Comparison of ENCODE assay signal across 10 mouse cellular contexts in genomic region chr10:80120146-80120545, GRCm38 (mm10). TPM values are rescaled to one million over a fixed set of nuclear protein-coding genes. Genes with fewer than 3 reads are reported as not detected.
DNase-seq lines count a peak whose midpoint lies in the region; ATAC-seq and TF ChIP-seq lines count a peak whose summit lies in the region.
"Had no signal": no experiment of that assay in that cellular context is flagged by ENCODE, and none has a peak within 500 bp of the region (broad histone marks: within the 10 kb centered on the region; RNA-seq: fewer than 3 reads in every experiment).

No protein-coding gene starts in this region.

- no peak overlapping the region for H3K4me3 ChIP-seq in heart, embryonic 14.5 days (ENCODE audit: control insufficient read depth in 1 of 2, insufficient read depth in 1 of 2, low read depth in 1 of 2, low read length in 2 of 2)
- H3K4me3 ChIP-seq in heart, adult 2 months = no peak overlapping the region
- no peak overlapping the region for H3K4me3 ChIP-seq in midbrain, embryonic 12.5 days
- no peak overlapping the region for H3K4me3 ChIP-seq in midbrain, embryonic 16.5 days (ENCODE audit: low read depth, low read length)
- H3K4me3 ChIP-seq in limb, embryonic 10.5 days = peak overlapping the region; percentile 6; the same call in 1 of the 2 replicates
- H3K4me3 ChIP-seq in neural tube, embryonic 15.5 days (replicated peaks) = no peak overlapping the region
- H3K4me3 ChIP-seq: forebrain, embryonic 15.5 days had no signal

- 0 out of 2 replicates have a peak overlapping the region, but pooled peaks have one; percentile 11 for H3K4me2 ChIP-seq in heart, embryonic 14.5 days (ENCODE audit: low read length)
- H3K4me2 ChIP-seq in midbrain, embryonic 12.5 days (replicated peaks) = no peak overlapping the region
- no peak overlapping the region for H3K4me2 ChIP-seq in midbrain, embryonic 16.5 days (ENCODE audit: low read length)
- H3K4me2 ChIP-seq in neural tube, embryonic 15.5 days = no peak overlapping the region
- H3K4me2 ChIP-seq: forebrain, embryonic 15.5 days had no signal

- no peak for TF ChIP-seq EP300 in heart, adult 2 months (IDR thresholded peaks at IDR 0.05; ENCODE audit: insufficient read depth, low read depth, low read length)

- DNase-seq in heart, adult 2 months = no peak
- DNase-seq in limb, embryonic 10.5 days (ENCODE audit: low spot score) = no peak
- DNase-seq in embryo, embryonic 10.5 days (ENCODE audit: low spot score) = no peak
- DNase-seq: cerebellum, adult 8-10 months had no signal

- peaks cover 10 to 36% of the 10 kb centered on the region in 2 experiments; a peak in 3 of 4 replicates for H3K4me1 ChIP-seq in heart, embryonic 14.5 days (ENCODE audit: control insufficient read depth in 2 of 2, insufficient read depth in 2 of 2, low read length in 2 of 2)
- H3K4me1 ChIP-seq in heart, adult 2 months (ENCODE audit: control insufficient read depth, insufficient read depth, low read length) = peaks cover 19% of the 10 kb centered on the region
- peaks cover 33% of the 10 kb centered on the region for H3K4me1 ChIP-seq in midbrain, embryonic 12.5 days
- peaks cover 29% of the 10 kb centered on the region for H3K4me1 ChIP-seq in midbrain, embryonic 16.5 days (ENCODE audit: control insufficient read depth, insufficient read depth, low read length)
- H3K4me1 ChIP-seq in limb, embryonic 10.5 days = peaks cover 39% of the 10 kb centered on the region
- peaks cover 43% of the 10 kb centered on the region for H3K4me1 ChIP-seq in neural tube, embryonic 15.5 days

- H3K27ac ChIP-seq in heart, embryonic 14.5 days (replicated peaks in 1 of 2; ENCODE audit: control insufficient read depth in 1 of 2, insufficient read depth in 1 of 2, low read depth in 2 of 2, low read length in 2 of 2) = 0 out of 4 replicates have a peak overlapping the region, but pooled peaks of 1 of the 2 experiments have one; percentile 12
- no peak overlapping the region for H3K27ac ChIP-seq in heart, adult 2 months
- H3K27ac ChIP-seq in midbrain, embryonic 12.5 days (replicated peaks) = no peak overlapping the region
- H3K27ac ChIP-seq in midbrain, embryonic 16.5 days (ENCODE audit: low read length) = no peak overlapping the region
- H3K27ac ChIP-seq in limb, embryonic 10.5 days = no peak overlapping the region
- no peak overlapping the region for H3K27ac ChIP-seq in neural tube, embryonic 15.5 days (replicated peaks)
- H3K27ac ChIP-seq: forebrain, embryonic 15.5 days had no signal

- WGBS in heart, embryonic 14.5 days = 18% methylated on average over 2 of the region's 2 CpGs
- 47% methylated on average over 2 of the region's 2 CpGs for WGBS in heart, adult 2 months
- 91% methylated on average over 2 of the region's 2 CpGs for WGBS in midbrain, embryonic 12.5 days
- 65% methylated on average over 2 of the region's 2 CpGs for WGBS in midbrain, embryonic 16.5 days
- WGBS in limb, embryonic 10.5 days = 86% methylated on average over 2 of the region's 2 CpGs
- WGBS in neural tube, embryonic 15.5 days = 73% methylated on average over 2 of the region's 2 CpGs

- no peaks in the 10 kb centered on the region for H3K27me3 ChIP-seq in heart, embryonic 14.5 days (ENCODE audit: control insufficient read depth, insufficient read depth, low read length)
- no peaks in the 10 kb centered on the region for H3K27me3 ChIP-seq in heart, adult 2 months (ENCODE audit: control insufficient read depth, insufficient read depth, low read length)
- no peaks in the 10 kb centered on the region for H3K27me3 ChIP-seq in midbrain, embryonic 12.5 days
- H3K27me3 ChIP-seq in midbrain, embryonic 16.5 days (ENCODE audit: control insufficient read depth, insufficient read depth, low read depth, low read length) = no peaks in the 10 kb centered on the region
- H3K27me3 ChIP-seq in limb, embryonic 10.5 days (ENCODE audit: low read depth, poor library complexity, severe bottlenecking) = no peaks in the 10 kb centered on the region
- no peaks in the 10 kb centered on the region for H3K27me3 ChIP-seq in neural tube, embryonic 15.5 days (replicated peaks)
- H3K27me3 ChIP-seq: forebrain, embryonic 15.5 days had no signal

- TF ChIP-seq CTCF in heart, adult 2 months (IDR thresholded peaks at IDR 0.05) = no peak

- intact Hi-C loops in heart, adult 2 months (cut with DNase I) = no loop called here

- peaks cover 15% of the 10 kb centered on the region for H3K79me2 ChIP-seq in heart, adult 2 months (replicated peaks; ENCODE audit: control insufficient read depth, insufficient read depth, low read length)

- H3K9me3 ChIP-seq in heart, embryonic 14.5 days (ENCODE audit: control insufficient read depth, low read length) = no peaks in the 10 kb centered on the region
- no peaks in the 10 kb centered on the region for H3K9me3 ChIP-seq in midbrain, embryonic 12.5 days
- H3K9me3 ChIP-seq in midbrain, embryonic 16.5 days (replicated peaks; ENCODE audit: control insufficient read depth, low read length, poor library complexity, severe bottlenecking) = no peaks in the 10 kb centered on the region
- no peaks in the 10 kb centered on the region for H3K9me3 ChIP-seq in limb, embryonic 10.5 days (replicated peaks)
- no peaks in the 10 kb centered on the region for H3K9me3 ChIP-seq in neural tube, embryonic 15.5 days (replicated peaks)
- H3K9me3 ChIP-seq: forebrain, embryonic 15.5 days had no signal

- peaks cover 56% of the 10 kb centered on the region for H3K36me3 ChIP-seq in heart, embryonic 14.5 days (ENCODE audit: control insufficient read depth, insufficient read depth, low read length)
- peaks cover 7% of the 10 kb centered on the region; the same call in 1 of the 2 replicates for H3K36me3 ChIP-seq in heart, adult 2 months (ENCODE audit: control insufficient read depth, insufficient read depth, low read length)
- peaks cover 44% of the 10 kb centered on the region for H3K36me3 ChIP-seq in midbrain, embryonic 12.5 days
- H3K36me3 ChIP-seq in midbrain, embryonic 16.5 days (ENCODE audit: control insufficient read depth, insufficient read depth, low read length) = peaks cover 5% of the 10 kb centered on the region; the same call in 1 of the 2 replicates
- H3K36me3 ChIP-seq in limb, embryonic 10.5 days = peaks cover 82% of the 10 kb centered on the region
- H3K36me3 ChIP-seq in neural tube, embryonic 15.5 days = peaks cover 22% of the 10 kb centered on the region; the same call in 1 of the 2 replicates

- no peak overlapping the region; the same call in 1 of the 2 replicates for H3K9ac ChIP-seq in heart, embryonic 14.5 days (ENCODE audit: low read length)
- no peak overlapping the region for H3K9ac ChIP-seq in heart, adult 2 months (ENCODE audit: low read depth, low read length)
- H3K9ac ChIP-seq in midbrain, embryonic 12.5 days (replicated peaks) = 0 out of 2 replicates have a peak overlapping the region, but pooled peaks have one; percentile 12
- no peak overlapping the region for H3K9ac ChIP-seq in midbrain, embryonic 16.5 days (ENCODE audit: low read depth, low read length)
- H3K9ac ChIP-seq in neural tube, embryonic 15.5 days (replicated peaks) = 0 out of 2 replicates have a peak overlapping the region, but pooled peaks have one; percentile 4
- H3K9ac ChIP-seq: forebrain, embryonic 15.5 days had no signal

- ATAC-seq in heart, embryonic 14.5 days (ENCODE audit: insufficient number of reproducible peaks, insufficient read depth, low FRiP score, low read depth) = no peak
- ATAC-seq in midbrain, embryonic 12.5 days (ENCODE audit: low FRiP score, low read depth) = no peak
- no peak for ATAC-seq in midbrain, embryonic 16.5 days
- no peak for ATAC-seq in neural tube, embryonic 15.5 days (ENCODE audit: low FRiP score)
- ATAC-seq: forebrain, embryonic 15.5 days; inflammation-experienced regulatory T-cells, adult 6 months had no signal

- TF ChIP-seq POLR2A in heart, adult 2 months (IDR thresholded peaks at IDR 0.05; ENCODE audit: insufficient read depth, low read depth, low read length) = no peak

RNA-seq across cellular contexts. Expression of gene Stk11, which starts 4.5 kb away (rescaled TPM):
- 14.6 and 17.7 TPM in 2 replicates for polyA plus RNA-seq in heart, embryonic 14.5 days (2014; fragmentation: Nextera tagmentation; extraction: Ambion mirVana)
- 100 to 1,000 TPM; 140 to 161 TPM for total RNA-seq in heart, adult 2 months (2021)
- polyA plus RNA-seq in heart, adult 2 months (2012; rRNA removed) = 127 and 144 TPM in 2 replicates
- polyA plus RNA-seq in midbrain, embryonic 12.5 days (2016; fragmentation: Nextera tagmentation; extraction: Ambion mirVana) = 16.7 and 20.3 TPM in 2 replicates
- 14.2 and 15.4 TPM in 2 replicates for polyA plus RNA-seq in midbrain, embryonic 16.5 days (2015; fragmentation: Nextera tagmentation; extraction: Ambion mirVana)
- 16.1 and 17.0 TPM in 2 replicates for polyA plus RNA-seq in limb, embryonic 10.5 days (2016; fragmentation: Nextera tagmentation; extraction: Ambion mirVana)
- polyA plus RNA-seq in neural tube, embryonic 15.5 days (2015; fragmentation: Nextera tagmentation; extraction: Ambion mirVana) = 16.9 and 17.3 TPM in 2 replicates

RNA-seq across cellular contexts. Expression of gene Sbno2, which starts 14.8 kb away (rescaled TPM):
- 9.5 and 9.6 TPM in 2 replicates for polyA plus RNA-seq in heart, embryonic 14.5 days (2014; fragmentation: Nextera tagmentation; extraction: Ambion mirVana)
- 10 to 100 TPM; 10.6 to 11.2 TPM for total RNA-seq in heart, adult 2 months (2021)
- polyA plus RNA-seq in heart, adult 2 months (2012; rRNA removed) = 16.9 and 18.0 TPM in 2 replicates
- polyA plus RNA-seq in midbrain, embryonic 12.5 days (2016; fragmentation: Nextera tagmentation; extraction: Ambion mirVana) = 14.7 and 15.7 TPM in 2 replicates
- polyA plus RNA-seq in midbrain, embryonic 16.5 days (2015; fragmentation: Nextera tagmentation; extraction: Ambion mirVana) = 11.6 and 12.5 TPM in 2 replicates
- 17.1 and 18.4 TPM in 2 replicates for polyA plus RNA-seq in limb, embryonic 10.5 days (2016; fragmentation: Nextera tagmentation; extraction: Ambion mirVana)
- polyA plus RNA-seq in neural tube, embryonic 15.5 days (2015; fragmentation: Nextera tagmentation; extraction: Ambion mirVana) = 11.7 and 12.8 TPM in 2 replicates

RNA-seq across cellular contexts. Expression of gene Atp5d, which starts 18.3 kb away (rescaled TPM):
- 988 and 1,015 TPM in 2 replicates for polyA plus RNA-seq in heart, embryonic 14.5 days (2014; fragmentation: Nextera tagmentation; extraction: Ambion mirVana)
- 1,000 to 10,000 TPM; 1,015 to 1,150 TPM for total RNA-seq in heart, adult 2 months (2021)
- polyA plus RNA-seq in heart, adult 2 months (2012; rRNA removed) = 1,139 and 1,938 TPM in 2 replicates
- 379 and 384 TPM in 2 replicates for polyA plus RNA-seq in midbrain, embryonic 12.5 days (2016; fragmentation: Nextera tagmentation; extraction: Ambion mirVana)
- 433 and 454 TPM in 2 replicates for polyA plus RNA-seq in midbrain, embryonic 16.5 days (2015; fragmentation: Nextera tagmentation; extraction: Ambion mirVana)
- 487 and 503 TPM in 2 replicates for polyA plus RNA-seq in limb, embryonic 10.5 days (2016; fragmentation: Nextera tagmentation; extraction: Ambion mirVana)
- polyA plus RNA-seq in neural tube, embryonic 15.5 days (2015; fragmentation: Nextera tagmentation; extraction: Ambion mirVana) = 553 and 558 TPM in 2 replicates

RNA-seq across cellular contexts. Expression of gene Cbarp, which starts 20.5 kb away (rescaled TPM):
- 1.6 and 2.6 TPM in 2 replicates for polyA plus RNA-seq in heart, embryonic 14.5 days (2014; fragmentation: Nextera tagmentation; extraction: Ambion mirVana)
- total RNA-seq in heart, adult 2 months (2021) = 1 to 10 TPM; 3.9 to 4.9 TPM
- polyA plus RNA-seq in heart, adult 2 months (2012; rRNA removed) = 3.0 and 4.3 TPM in 2 replicates
- polyA plus RNA-seq in midbrain, embryonic 12.5 days (2016; fragmentation: Nextera tagmentation; extraction: Ambion mirVana) = 19.3 and 20.0 TPM in 2 replicates
- 70.3 and 81.6 TPM in 2 replicates for polyA plus RNA-seq in midbrain, embryonic 16.5 days (2015; fragmentation: Nextera tagmentation; extraction: Ambion mirVana)
- 3.3 and 4.7 TPM in 2 replicates for polyA plus RNA-seq in limb, embryonic 10.5 days (2016; fragmentation: Nextera tagmentation; extraction: Ambion mirVana)
- 91.9 and 93.0 TPM in 2 replicates for polyA plus RNA-seq in neural tube, embryonic 15.5 days (2015; fragmentation: Nextera tagmentation; extraction: Ambion mirVana)

RNA-seq across cellular contexts. Expression of gene Midn, which starts 27.9 kb away (rescaled TPM):
- polyA plus RNA-seq in heart, embryonic 14.5 days (2014; fragmentation: Nextera tagmentation; extraction: Ambion mirVana) = 21.2 and 25.8 TPM in 2 replicates
- total RNA-seq in heart, adult 2 months (2021) = 100 to 1,000 TPM in 1 of 2 experiments, 10 to 100 TPM in 1; 96.2 to 102 TPM
- polyA plus RNA-seq in heart, adult 2 months (2012; rRNA removed) = 50.1 and 74.5 TPM in 2 replicates
- 41.7 and 46.4 TPM in 2 replicates for polyA plus RNA-seq in midbrain, embryonic 12.5 days (2016; fragmentation: Nextera tagmentation; extraction: Ambion mirVana)
- polyA plus RNA-seq in midbrain, embryonic 16.5 days (2015; fragmentation: Nextera tagmentation; extraction: Ambion mirVana) = 15.5 and 21.1 TPM in 2 replicates
- polyA plus RNA-seq in limb, embryonic 10.5 days (2016; fragmentation: Nextera tagmentation; extraction: Ambion mirVana) = 26.2 and 27.1 TPM in 2 replicates
- polyA plus RNA-seq in neural tube, embryonic 15.5 days (2015; fragmentation: Nextera tagmentation; extraction: Ambion mirVana) = 19.4 and 20.5 TPM in 2 replicates

Comparison
In these comparisons a context has a peak if more than half of its experiments do, and no peak if none do; other contexts are left out.
1. H3K9ac ChIP-seq: peak in midbrain, embryonic 12.5 days (single experiment) and neural tube, embryonic 15.5 days (single experiment); none in heart, embryonic 14.5 days (single experiment), heart, adult 2 months (single experiment) and midbrain, embryonic 16.5 days (single experiment).